Mouse (Mus musculus) testis, adult 2 months (tissue): ENCODE data around the gene Large2. TPM values are rescaled to one million over a fixed set of nuclear protein-coding genes. Genes with fewer than 3 reads are reported as not detected.

Source experiments
- H3K27ac ChIP-seq: fragments of 200-500 bp; 2 replicates; pipeline ENCODE4 v1.5.1; 2012; ENCODE audit warnings: low read depth, low read length; ENCODE audit not compliant: control insufficient read depth, insufficient read depth
- H3K27me3 ChIP-seq: fragments of 200-500 bp; 2 replicates; pipeline ENCODE4 v1.6.1; 2012; ENCODE audit warnings: mild to moderate bottlenecking, low read length, moderate library complexity; ENCODE audit not compliant: control insufficient read depth, insufficient read depth
- H3K36me3 ChIP-seq: fragments of 200-500 bp; 2 replicates; pipeline ENCODE4 v1.6.1; 2012; ENCODE audit warnings: mild to moderate bottlenecking, low read length; ENCODE audit not compliant: control insufficient read depth, insufficient read depth
- H3K4me1 ChIP-seq: fragments of 200-500 bp; 2 replicates; pipeline ENCODE4 v1.6.1; 2012; ENCODE audit warnings: low read length; ENCODE audit not compliant: control insufficient read depth, insufficient read depth
- H3K4me3 ChIP-seq: fragments of 200-500 bp; 2 replicates; pipeline ENCODE4 v1.5.1; 2012; ENCODE audit warnings: low read depth, mild to moderate bottlenecking, low read length, moderate library complexity, mixed read lengths; ENCODE audit not compliant: control insufficient read depth
- CTCF ChIP-seq: fragments of 200-500 bp; IDR thresholded peaks from 2 replicates; pipeline ENCODE4 v1.5.1; 2012; ENCODE audit warnings: low read depth, mild to moderate bottlenecking, inconsistent platforms, low read length, moderate library complexity; ENCODE audit not compliant: control insufficient read depth, insufficient read depth, insufficient replicate concordance
- POLR2A ChIP-seq: fragments of 200-500 bp; IDR thresholded peaks from 2 replicates; pipeline ENCODE4 v1.6.1; 2012; ENCODE audit warnings: low read depth, mild to moderate bottlenecking, inconsistent platforms, low read length, moderate library complexity; ENCODE audit not compliant: control insufficient read depth
- polyA plus RNA-seq: library from polyadenylated mRNA; depleted of rRNA; stranded (reverse); fragments of >200 nt; gene quantifications from 2 replicates; pipeline ENCODE4 v1.2.3, GENCODE M21; 2012

The Large2 gene
- polyA plus RNA-seq, 1 experiment: 11.2 TPM

- Histone ChIP-seq H3K36me3 (no peaks in the 10 kb centered on the region; the same call in 1 of the 2 replicates), H3K27ac (peak overlapping the region; percentile 46), H3K27me3 (no peaks in the 10 kb centered on the region), H3K4me3 (peak overlapping the region; percentile 78), H3K4me1 (no peaks in the 10 kb centered on the region)
- TF ChIP-seq POLR2A (peak; percentile 72; the same call in 1 of the 2 replicates), CTCF (no peak)
Measured at GRCm38 (mm10) chr2:92382759-92383158, 8.1 kb upstream of the Large2 start.

DNA sequence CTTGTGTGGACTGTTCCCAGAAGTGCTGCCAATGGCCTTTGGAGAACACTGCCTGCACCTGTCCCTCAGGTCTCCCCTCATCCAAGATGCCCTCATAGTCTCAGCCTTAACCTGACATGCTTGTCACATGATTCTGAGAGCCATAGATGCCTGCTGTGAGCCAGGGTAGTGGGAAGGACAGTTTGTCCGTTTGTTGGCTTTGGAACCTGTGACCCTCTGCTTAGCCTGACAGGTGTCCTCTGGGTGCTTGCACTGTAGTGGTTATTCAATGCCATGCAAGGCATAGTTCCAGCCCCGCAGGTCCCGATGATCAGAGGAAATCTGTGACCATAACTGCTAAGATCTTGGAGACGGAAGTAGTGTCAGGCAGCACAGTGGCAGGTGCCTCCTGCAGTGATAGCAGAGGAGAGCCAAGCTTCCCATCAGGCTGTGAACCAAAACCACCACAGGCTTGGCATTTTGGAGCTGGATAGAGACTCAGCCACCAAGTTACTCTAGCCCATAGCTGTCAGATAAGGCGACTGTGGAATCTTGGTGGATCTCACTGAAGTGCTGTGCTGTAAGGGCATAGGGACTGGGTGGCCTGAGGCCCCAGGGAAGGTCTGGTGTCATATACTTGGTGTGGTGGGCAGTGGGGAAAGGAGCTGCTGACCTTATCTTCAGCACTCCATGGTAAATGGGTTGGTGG is 7.4 kb upstream of the Large2 start, which contains the start of gene 1700029I15Rik:
TSS of gene 1700029I15Rik (plus strand) at position 638 of the 688 bp plus-strand sequence.
- Histone ChIP-seq H3K27me3 (no peaks in the 10 kb centered on the region), H3K4me3 (peak within 1 kb of the TSS; percentile 78)
- TF ChIP-seq POLR2A: no peak
- TF ChIP-seq CTCF: no peak

DNA sequence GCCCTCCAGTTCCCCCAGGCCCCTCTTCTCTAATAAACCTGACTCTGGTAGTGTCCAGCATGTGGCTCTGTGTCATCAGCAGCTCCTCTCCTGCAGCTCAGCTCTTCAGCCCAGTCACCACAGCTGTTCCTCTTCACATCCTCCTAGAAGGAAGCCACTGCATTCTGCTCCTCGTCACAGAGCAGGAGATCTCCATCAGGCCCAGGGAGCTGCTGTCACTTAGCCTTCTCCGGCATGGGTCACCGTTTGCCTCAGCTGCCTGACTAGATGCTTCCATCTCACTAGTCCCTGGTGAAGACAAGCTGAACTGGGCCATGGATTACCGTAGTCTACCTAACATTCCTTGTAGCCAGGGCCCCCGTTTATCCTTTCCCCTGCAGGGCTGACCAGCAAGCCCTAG is 6.5 kb upstream of the Large2 start:
- TF ChIP-seq CTCF (no peak), POLR2A (no peak)
- Histone ChIP-seq H3K27me3 (no peaks in the 10 kb centered on the region), H3K27ac (peak overlapping the region; percentile 22; the same call in 1 of the 2 replicates), H3K4me1 (peaks cover 2% of the 10 kb centered on the region; the same call in 1 of the 2 replicates), H3K36me3 (no peaks in the 10 kb centered on the region; the same call in 1 of the 2 replicates), H3K4me3 (peak overlapping the region; percentile 78)

More for the DNA sequence above, 7.4 kb upstream of the Large2 start, which contains the start of gene 1700029I15Rik:
- Histone ChIP-seq H3K27ac (peak within 1 kb of the TSS; percentile 49), H3K36me3 (no peaks in the 10 kb centered on the region; the same call in 1 of the 2 replicates), H3K4me1 (no peaks in the 10 kb centered on the region)

- Histone ChIP-seq H3K27ac (peak overlapping the region; percentile 46), H3K36me3 (no peaks in the 10 kb centered on the region; the same call in 1 of the 2 replicates), H3K27me3 (no peaks in the 10 kb centered on the region), H3K4me1 (peaks cover 4% of the 10 kb centered on the region), H3K4me3 (peak overlapping the region; percentile 78)
- TF ChIP-seq CTCF: no peak
- TF ChIP-seq POLR2A: peak; percentile 61; the same call in 1 of the 2 replicates
Measured at GRCm38 (mm10) chr2:92380495-92381050, 5.9 kb upstream of the Large2 start.

GRCm38 (mm10) chr2:92379783-92380494 is 5.3 kb upstream of the Large2 start:
- Histone ChIP-seq H3K27me3 (no peaks in the 10 kb centered on the region), H3K4me1 (peaks cover 4% of the 10 kb centered on the region), H3K36me3 (no peaks in the 10 kb centered on the region; the same call in 1 of the 2 replicates), H3K4me3 (peak overlapping the region; percentile 78), H3K27ac (peak overlapping the region; percentile 46)
- TF ChIP-seq CTCF (no peak), POLR2A (no peak)

- H3K27ac ChIP-seq: no peak overlapping the region
- no peaks in the 10 kb centered on the region; the same call in 1 of the 2 replicates for H3K36me3 ChIP-seq
- no peaks in the 10 kb centered on the region for H3K27me3 ChIP-seq
- peaks cover 10% of the 10 kb centered on the region for H3K4me1 ChIP-seq
- H3K4me3 ChIP-seq: peak overlapping the region; percentile 37
- TF ChIP-seq POLR2A: no peak; the same call in 1 of the 2 replicates
Measured at GRCm38 (mm10) chr2:92377320-92377719, 2.7 kb upstream of the Large2 start.

DNA sequence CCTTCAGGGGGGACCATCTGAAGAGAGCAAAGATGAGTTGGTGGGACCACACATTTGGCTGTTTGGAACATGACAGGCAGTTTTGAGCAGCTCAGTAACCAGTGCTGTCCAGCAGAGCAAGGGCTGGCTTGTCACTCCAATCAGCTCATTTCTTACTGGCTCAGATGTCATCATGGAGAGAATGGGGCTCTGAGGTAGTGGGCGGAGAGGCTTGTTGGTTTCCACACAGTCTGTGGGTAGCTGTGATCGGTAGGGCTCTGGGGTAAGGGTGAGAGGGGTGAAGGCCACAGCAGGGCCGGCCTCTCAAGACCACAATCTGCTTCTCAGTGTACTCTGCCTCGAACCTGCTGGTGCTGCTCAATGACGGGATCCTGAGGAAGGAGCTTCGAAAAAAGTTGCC is 1.6 kb upstream of the Large2 start:
- Histone ChIP-seq H3K27ac (no peak overlapping the region), H3K27me3 (no peaks in the 10 kb centered on the region), H3K4me3 (peak overlapping the region; percentile 90), H3K4me1 (peaks cover 19% of the 10 kb centered on the region), H3K36me3 (no peaks in the 10 kb centered on the region; the same call in 1 of the 2 replicates)
- no peak for TF ChIP-seq CTCF
- TF ChIP-seq POLR2A: no peak
